Comparison of ENCODE assay signal across 8 mouse cellular contexts in the genomic region with DNA sequence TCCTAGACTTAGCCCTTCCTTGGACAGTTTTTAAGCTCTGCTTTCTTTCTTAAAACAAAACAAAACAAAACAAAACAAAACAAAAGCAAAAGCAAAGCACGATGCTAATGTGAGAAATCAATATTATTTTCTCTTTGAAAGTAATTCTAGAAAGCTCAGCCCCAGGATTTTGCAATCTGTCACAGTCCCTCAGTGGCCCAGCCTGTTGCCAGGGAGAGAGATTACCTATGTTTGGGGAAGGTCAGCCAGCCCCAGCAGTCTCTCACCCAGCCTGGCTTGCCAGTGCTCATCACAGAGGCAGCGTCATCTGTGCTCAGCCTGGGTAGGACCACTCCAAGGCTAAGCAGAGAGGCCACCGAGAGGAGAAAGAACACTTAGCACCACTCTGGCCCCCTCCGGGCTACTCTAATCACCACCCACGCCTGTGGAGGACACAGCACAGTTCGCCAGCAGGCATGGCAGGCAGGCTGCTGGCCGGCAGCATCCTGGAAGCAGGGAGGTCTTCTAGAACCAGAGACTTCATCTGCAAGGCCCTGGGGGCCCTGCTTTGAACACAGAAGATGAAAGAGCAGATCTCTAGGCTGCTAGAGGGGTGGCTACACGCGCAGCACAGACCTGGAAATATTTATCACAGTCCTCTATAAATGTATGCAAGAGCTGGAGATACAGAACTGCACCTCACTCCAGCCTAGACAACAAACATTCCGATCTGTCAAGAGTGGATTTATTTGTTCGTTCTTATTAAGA. TPM values are rescaled to one million over a fixed set of nuclear protein-coding genes. Genes with fewer than 3 reads are reported as not detected.
DNase-seq lines count a peak whose midpoint lies in the region; ATAC-seq and TF ChIP-seq lines count a peak whose summit lies in the region.
"Had no signal": no experiment of that assay in that cellular context is flagged by ENCODE, and none has a peak within 500 bp of the region (broad histone marks: within the 10 kb centered on the region; RNA-seq: fewer than 3 reads in every experiment).

No protein-coding gene starts in this region.

- peak; percentile 60; the same call in 1 of the 2 replicates for ATAC-seq in forebrain, embryonic 12.5 days (ENCODE audit: low FRiP score)
- no peak for ATAC-seq in megakaryocyte-erythroid progenitor cell, adult 5-6 weeks (replicated peaks; ENCODE audit: low FRiP score, low TSS enrichment, poor library complexity, severe bottlenecking)

- DNase-seq in urinary bladder, postnatal 4 days (ENCODE audit: low spot score in 2 of 2): peak; percentile 41 to 56
- no peak for DNase-seq in urinary bladder, adult 2 months (ENCODE audit: low spot score)
- DNase-seq in mesoderm, embryonic 11.5 days (ENCODE audit: low read depth, low spot score): peak; percentile 20
- no peak for DNase-seq in spleen, postnatal 10 days (ENCODE audit: low spot score in 2 of 2)
- no peak for DNase-seq in left cerebral cortex, adult 2 months (ENCODE audit: extremely low spot score in 1 of 2, low spot score in 2 of 2)
- DNase-seq: gastrocnemius, postnatal 10 days had no signal

- no peaks in the 10 kb centered on the region for H3K9me3 ChIP-seq in forebrain, embryonic 12.5 days

- H3K4me2 ChIP-seq in forebrain, embryonic 12.5 days: peak overlapping the region; percentile 36

- no peak overlapping the region for H3K4me3 ChIP-seq in forebrain, embryonic 12.5 days (replicated peaks)
- H3K4me3 ChIP-seq in left cerebral cortex, adult 2 months: no peak overlapping the region

- H3K27ac ChIP-seq in forebrain, embryonic 12.5 days: peak overlapping the region; percentile 78
- no peak overlapping the region for H3K27ac ChIP-seq in left cerebral cortex, adult 2 months

- intact Hi-C loops in left cerebral cortex, adult 2 months (cut with DNase I): no loop called here

- WGBS in forebrain, embryonic 12.5 days: 17% methylated on average over 11 of the region's 11 CpGs

- H3K36me3 ChIP-seq in forebrain, embryonic 12.5 days (replicated peaks): no peaks in the 10 kb centered on the region

- H3K9ac ChIP-seq in forebrain, embryonic 12.5 days: no peak overlapping the region

- TF ChIP-seq CTCF in left cerebral cortex, adult 2 months (IDR thresholded peaks at IDR 0.05): no peak

- no peaks in the 10 kb centered on the region for H3K27me3 ChIP-seq in forebrain, embryonic 12.5 days

- H3K4me1 ChIP-seq in forebrain, embryonic 12.5 days: peaks cover 20% of the 10 kb centered on the region

RNA-seq across cellular contexts. Expression of a gene that starts 14.6 kb away (rescaled TPM):
- polyA plus RNA-seq in urinary bladder, adult 2 months (2012; rRNA removed): 57.9 and 78.1 TPM in 2 replicates
- polyA plus RNA-seq in forebrain, embryonic 12.5 days (2016; fragmentation: Nextera tagmentation; extraction: Ambion mirVana): 2.5 and 2.8 TPM in 2 replicates
- not detected in 2 replicates for total RNA-seq in megakaryocyte-erythroid progenitor cell, adult 5-6 weeks (2014; fragmentation: Nextera tagmentation)
- not detected in 2 replicates for total RNA-seq in megakaryocyte-erythroid progenitor cell, adult 5-6 weeks (2017)
- total RNA-seq in left cerebral cortex, adult 2 months (2021): 100 to 1,000 TPM in 1 of 2 experiments, 10 to 100 TPM in 1; 96.8 to 129 TPM

Comparison
In these comparisons a context has a peak if more than half of its experiments do, and no peak if none do; other contexts are left out.
1. DNase-seq: peak in urinary bladder, postnatal 4 days (2 of 2) and mesoderm, embryonic 11.5 days (single experiment); none in urinary bladder, adult 2 months (single experiment), spleen, postnatal 10 days (0 of 2) and left cerebral cortex, adult 2 months (0 of 2).
2. RNA of a gene that starts 14.6 kb away (total RNA-seq): 96.8 to 129 TPM in left cerebral cortex, adult 2 months; not detected in megakaryocyte-erythroid progenitor cell, adult 5-6 weeks; every median in the first group is over 10 times any median in the second.